Mouse (Mus musculus) kidney, postnatal 14 days (tissue): ENCODE measurements around the gene Cbll1.
"Not testable (repeated sequence)": the region's sequence is repeated elsewhere in the genome, so short reads cannot be mapped to it uniquely, and the experiment has no call there.

Experiments
- DNase-seq: peaks from one replicate; pipeline ENCODE4 v3.0.0; 2022; ENCODE audit warnings: mixed read lengths

Gene Cbll1

DNA sequence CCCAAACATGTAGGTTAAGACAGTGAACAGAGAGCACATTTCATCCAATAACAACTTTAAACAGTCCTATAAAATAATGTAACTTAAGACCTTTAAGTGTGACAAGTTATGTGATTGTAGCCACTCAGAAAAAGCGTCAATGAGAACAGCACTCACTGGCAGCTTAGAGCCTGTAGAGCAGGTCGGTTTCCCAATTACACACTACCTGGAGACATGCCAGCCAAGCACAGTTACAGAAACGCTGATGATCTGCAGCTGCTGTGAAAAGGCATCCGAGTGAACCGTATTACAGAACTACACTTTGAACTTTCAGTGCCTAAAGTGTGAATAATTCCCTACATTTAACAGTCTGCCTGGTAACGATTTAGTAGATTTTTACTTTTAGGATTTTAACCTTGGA is 13.0 kb downstream of the Cbll1 start:
- DNase-seq = peak; percentile 13

DNA sequence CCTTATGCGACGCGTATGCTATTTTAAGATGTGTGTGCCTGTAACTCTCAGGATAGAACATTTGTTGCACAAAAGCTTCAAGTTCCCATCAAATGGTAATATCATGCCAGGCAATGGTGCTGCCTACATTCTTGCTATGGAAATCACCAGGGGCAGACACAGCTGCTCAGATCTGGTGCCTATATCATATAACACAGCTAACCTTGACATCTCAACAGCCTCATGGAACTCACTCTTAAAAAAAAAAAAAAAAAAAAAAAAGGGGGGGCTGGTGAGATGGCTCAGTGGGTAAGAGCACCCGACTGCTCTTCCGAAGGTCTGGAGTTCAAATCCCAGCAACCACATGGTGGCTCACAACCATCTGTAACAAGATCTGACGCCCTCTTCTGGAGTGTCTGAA is 21.2 kb downstream of the Cbll1 start:
- not testable (repeated sequence) for DNase-seq

DNA sequence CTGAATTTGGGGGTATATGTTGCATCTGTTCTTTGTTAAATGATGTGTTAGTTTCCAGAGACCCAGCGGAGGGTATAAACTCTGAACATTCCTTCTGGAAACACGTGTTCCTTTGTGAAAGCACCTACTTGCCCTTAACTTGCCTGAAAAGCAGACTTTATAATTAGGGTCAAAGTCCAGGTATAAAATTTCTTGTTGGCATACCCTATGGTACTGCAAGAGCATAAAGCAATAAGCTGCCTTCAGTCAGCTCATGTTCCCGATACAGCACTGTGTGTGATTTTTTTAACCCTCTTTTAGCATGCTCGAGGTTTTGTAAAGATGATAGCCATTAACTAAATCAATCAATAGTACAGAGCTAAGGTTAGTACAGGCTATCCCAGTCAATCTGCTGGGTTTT is 36.8 kb downstream of the Cbll1 start:
- DNase-seq = no peak

DNA sequence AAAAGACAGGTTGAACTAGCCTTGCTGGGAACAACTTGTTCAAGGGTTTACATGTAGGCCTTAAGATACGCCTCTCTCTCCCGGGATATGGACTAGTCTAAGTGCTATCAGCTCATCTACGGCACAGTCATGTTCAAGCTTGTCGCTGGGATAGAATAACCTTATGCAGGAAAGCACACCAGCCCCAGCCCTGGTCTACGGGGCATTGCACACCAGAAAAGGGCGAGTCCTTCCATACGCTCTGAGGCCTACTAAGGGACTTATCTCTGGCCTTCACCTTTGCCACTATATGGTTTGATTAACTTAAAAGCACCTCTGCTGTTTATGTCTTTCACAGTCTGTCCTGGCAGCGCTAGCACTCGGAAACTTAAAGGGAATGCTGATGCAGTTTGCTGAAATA is 38.0 kb downstream of the Cbll1 start:
- no peak for DNase-seq

DNA sequence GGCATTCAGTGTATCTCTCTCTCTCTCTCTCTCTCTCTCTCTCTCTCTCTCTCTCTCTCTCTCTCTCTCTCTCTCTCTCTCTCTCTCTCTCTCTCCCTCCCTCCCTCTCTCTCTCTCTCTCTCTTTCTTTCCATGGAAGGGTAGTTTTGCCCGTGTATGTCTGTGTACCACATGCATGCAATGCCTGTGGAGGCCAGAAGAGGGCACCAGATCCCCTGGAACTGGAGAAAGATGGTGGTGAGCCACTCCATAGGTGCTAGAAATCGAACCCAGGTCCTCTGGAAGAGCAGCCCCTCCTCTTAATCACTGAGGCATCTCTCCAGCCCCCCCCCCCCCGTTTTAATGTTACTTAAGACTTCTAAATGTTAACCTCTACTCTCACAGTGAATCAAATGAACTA is 39.1 kb downstream of the Cbll1 start:
- DNase-seq = not testable (repeated sequence)

DNA sequence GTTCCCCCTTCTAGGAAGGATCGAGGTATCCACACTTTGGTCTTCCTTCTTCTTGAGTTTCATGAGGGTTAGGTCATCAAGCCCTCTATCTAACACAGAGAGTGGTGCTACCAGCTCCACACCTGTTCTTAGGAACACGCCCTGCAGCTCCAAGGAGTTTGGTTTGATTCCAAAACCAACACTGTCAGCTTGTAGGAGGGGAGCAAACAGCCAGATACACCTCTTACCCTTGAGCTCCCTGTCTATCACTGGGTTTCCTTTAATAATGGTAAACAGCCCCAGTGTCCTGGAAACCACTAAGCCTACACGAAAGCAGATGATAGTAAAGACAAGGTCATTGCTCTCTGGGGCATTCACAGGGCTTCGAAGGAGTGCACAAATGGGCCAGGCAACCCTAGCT is 40.9 kb downstream of the Cbll1 start:
- DNase-seq = no peak

DNA sequence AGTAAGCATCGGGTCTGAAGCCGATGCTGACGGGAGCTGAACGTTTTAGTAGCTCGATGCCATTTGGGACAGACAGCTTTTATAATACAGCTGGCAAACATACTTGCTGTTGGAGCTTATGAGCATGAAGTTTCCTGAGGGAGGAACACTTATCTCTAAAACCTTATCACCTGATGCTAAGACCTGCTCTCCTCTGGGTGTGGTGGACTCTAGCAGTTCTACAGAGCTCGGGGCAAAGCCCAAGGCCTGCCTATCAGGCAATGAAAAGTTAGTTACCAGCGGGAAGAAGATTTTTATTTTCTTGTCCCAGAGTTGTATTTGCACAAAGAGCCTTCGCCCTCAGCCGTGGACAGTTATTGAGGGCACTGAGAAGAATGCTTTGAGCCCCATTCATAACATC is 43.1 kb downstream of the Cbll1 start:
- DNase-seq = no peak

DNA sequence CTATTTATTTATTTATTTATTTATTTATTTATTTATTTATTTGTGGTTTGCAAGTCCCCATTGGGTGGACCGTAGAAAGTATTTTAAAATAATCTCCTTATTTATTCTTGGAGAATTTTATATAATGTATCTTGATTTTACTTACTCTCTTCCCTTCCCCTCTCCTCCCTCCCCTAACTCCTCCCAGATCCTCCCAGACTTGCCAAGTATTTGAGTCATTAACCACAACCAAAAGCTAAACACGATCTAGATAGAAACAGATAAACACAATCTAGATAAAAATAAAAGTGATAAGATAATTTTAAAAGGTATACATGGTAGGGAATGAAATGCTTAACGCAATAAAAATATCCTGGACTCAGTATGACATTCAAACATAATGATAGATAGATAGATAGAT is 50.1 kb downstream of the Cbll1 start:
- no peak for DNase-seq

DNA sequence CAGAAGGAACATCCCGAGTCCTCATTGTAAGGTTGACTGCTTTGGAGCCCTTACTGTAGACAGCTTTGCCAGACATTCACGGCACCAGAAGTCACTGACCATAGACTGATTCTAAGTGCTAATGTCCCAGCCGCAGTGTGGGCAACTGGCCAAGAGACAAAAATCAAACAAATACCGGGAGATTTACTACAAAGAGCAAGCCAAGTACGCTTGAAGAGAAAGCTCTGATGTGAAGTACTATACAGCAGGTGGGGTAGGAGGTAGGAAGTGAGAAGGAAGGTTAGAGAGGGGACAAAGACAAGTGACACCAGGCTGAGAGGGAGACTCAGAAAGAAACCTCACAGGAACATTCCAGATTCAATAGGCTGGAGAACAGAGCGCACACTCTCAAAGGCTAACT is 54.6 kb downstream of the Cbll1 start:
- peak; percentile 9 for DNase-seq

DNA sequence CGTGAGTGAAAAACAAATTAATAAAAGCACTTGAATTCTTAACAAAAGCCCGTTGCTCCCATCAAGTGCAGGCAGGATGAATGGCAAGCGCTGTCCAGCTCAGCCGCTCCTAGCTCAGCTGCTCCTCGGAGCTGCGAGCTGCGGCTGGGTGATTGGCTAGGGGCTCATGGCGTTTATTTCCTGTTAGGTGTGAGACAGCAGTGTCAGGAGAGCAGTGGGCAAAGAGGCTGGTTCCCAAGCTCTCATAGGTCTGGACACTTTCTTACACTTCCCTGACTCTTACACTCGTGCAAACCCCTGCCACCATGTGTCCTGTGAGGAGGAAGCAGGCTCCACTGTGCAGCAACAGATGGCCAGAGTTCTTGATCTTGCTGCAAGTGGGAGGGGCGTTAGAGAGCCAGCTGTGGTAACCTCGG is 55.3 kb downstream of the Cbll1 start:
- peak; percentile 5 for DNase-seq

DNA sequence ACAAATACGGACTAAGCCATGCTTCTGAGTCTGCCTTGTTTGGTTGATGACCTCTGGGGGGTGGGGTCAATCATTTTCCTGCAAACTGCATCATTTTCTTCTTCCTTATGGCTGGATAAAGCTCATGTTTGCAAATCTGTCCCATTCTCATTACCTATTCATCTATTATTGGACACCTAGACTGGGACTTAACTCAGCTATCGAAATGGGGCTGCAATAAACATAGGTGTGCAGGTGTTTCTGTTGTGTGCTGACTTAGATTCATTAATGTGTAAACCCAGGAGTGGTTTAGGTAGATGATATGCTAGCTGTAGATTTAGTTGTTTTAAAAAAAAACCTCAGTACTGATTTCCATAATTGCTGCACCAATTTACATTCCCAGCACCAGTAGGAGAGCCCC is 59.8 kb downstream of the Cbll1 start:
- no peak for DNase-seq

DNA sequence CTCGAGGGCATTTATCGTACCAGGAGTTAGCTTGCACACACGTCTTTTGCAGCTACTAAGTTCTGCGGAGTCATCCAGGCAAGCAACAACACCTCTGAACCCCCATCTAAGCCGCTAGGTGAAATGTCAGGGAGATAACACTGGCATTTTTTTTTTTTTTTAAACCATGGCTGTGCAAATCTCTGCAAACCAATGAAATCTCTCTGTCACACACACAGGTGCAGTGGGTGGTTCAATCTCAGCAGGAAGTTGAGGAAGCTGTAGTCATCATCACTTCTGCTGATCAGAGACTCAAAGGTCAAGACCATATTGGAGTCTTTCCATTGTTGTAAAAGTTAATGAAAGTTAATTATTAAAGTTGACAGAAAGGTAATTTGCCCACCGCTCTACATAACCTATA is 61.6 kb downstream of the Cbll1 start:
- DNase-seq = no peak
